Mouse (Mus musculus): ENCODE results near the gene Hip1. TPM values are rescaled to one million over a fixed set of nuclear protein-coding genes. Genes with fewer than 3 reads are reported as not detected.
"Not testable (repeated sequence)": the region's sequence is repeated elsewhere in the genome, so short reads cannot be mapped to it uniquely, and the experiment has no call there.

Hip1 gene
- total RNA-seq, 2 experiments from 2014 or later, result 41.2 to 41.4 TPM

GRCm38 (mm10) chr5:135497347-135497955, 47.5 kb downstream of the Hip1 start:
- H3K27ac ChIP-seq, result no peak overlapping the region
- no peak overlapping the region for H3K4me3 ChIP-seq
- TF ChIP-seq CTCF (conservative IDR thresholded peaks at IDR 0.05), result no peak
- no peak for DNase-seq (ENCODE audit: low spot score in 2 of 2)

DNA sequence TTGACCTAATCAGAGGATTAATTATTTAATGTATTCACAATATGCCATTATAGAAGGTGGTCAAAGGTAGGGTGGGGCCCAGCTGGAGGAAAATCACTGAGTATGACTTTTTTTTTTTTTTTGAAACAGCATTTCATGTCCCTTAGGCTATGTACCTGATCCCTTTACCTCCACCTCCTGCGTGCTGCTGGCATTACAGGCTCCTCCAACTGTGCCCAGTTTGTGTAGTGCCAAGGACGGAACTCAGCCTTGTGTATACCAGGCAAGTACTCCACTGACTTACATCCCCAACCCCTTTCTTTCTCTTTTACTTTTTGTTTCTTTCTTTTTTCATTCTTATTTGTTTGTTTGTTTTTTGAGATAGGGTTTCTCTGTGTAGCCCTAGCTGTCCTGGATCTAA, 48.4 kb downstream of the Hip1 start:
- Histone ChIP-seq H3K4me3 (no peak overlapping the region), H3K27ac (no peak overlapping the region)
- TF ChIP-seq CTCF (conservative IDR thresholded peaks at IDR 0.05), result no peak
- DNase-seq (ENCODE audit: low spot score in 2 of 2), result no peak

- 0 out of 2 replicates have a peak, but pooled peaks have one; percentile 2 for TF ChIP-seq CTCF (conservative IDR thresholded peaks at IDR 0.05)
- H3K27ac ChIP-seq, result no peak overlapping the region
- DNase-seq (ENCODE audit: low spot score in 2 of 2), result no peak
- no peak overlapping the region for H3K4me3 ChIP-seq
These were observed 49.4 kb downstream of the Hip1 start for GRCm38 (mm10) chr5:135495471-135495870.

GRCm38 (mm10) chr5:135494183-135494910, 50.6 kb downstream of the Hip1 start:
- peak in 1 of 2 experiments; percentile 27 for DNase-seq (ENCODE audit: low spot score in 2 of 2)
- peak; percentile 78 for TF ChIP-seq CTCF (conservative IDR thresholded peaks at IDR 0.05)
- no peak overlapping the region for H3K4me3 ChIP-seq
- no peak overlapping the region for H3K27ac ChIP-seq

DNA sequence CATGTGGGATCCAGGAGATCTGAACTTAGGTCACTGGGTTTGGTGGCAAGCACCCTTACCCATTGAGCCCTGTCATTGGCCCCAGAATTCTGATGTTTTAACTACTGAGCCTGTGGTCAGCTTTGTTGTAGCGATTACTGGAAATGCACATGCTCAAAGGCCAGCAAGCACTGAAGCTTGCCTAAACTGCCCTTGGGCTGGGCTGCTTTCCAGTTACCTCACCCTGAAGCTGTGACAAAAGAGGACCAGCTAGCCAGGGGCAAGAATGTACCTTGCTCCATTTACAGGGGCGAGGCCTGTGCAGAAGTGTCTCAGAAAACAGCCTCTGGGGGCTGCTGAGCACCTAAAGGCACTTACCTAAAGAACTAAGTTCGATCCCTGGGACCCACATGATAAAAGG, 51.8 kb downstream of the Hip1 start:
- DNase-seq (ENCODE audit: low spot score in 2 of 2), result no peak
- no peak overlapping the region for H3K27ac ChIP-seq
- H3K4me3 ChIP-seq, result no peak overlapping the region
- TF ChIP-seq CTCF (conservative IDR thresholded peaks at IDR 0.05), result no peak

DNA sequence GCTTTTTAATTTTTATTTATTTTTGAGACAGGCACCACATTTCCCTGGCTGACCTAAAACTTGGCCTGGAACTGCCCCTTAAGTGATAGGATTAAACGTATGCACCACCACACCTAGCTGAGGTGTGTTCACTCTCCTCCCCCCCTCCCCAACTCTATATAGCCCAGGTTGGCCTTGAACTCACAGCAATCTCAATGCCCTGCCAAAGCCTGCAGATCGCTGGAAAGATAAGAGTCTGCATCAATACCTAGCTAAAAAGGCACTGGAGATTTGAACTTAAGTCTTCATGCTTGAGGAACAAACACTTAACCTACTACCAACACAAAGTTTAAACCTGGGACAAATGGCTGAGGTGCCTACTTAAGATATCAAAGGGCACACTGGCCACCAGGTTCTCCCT, 52.8 kb downstream of the Hip1 start:
- DNase-seq (ENCODE audit: low spot score in 2 of 2), result no peak
- no peak for TF ChIP-seq CTCF (conservative IDR thresholded peaks at IDR 0.05)
- no peak overlapping the region for H3K27ac ChIP-seq
- H3K4me3 ChIP-seq, result no peak overlapping the region

DNA sequence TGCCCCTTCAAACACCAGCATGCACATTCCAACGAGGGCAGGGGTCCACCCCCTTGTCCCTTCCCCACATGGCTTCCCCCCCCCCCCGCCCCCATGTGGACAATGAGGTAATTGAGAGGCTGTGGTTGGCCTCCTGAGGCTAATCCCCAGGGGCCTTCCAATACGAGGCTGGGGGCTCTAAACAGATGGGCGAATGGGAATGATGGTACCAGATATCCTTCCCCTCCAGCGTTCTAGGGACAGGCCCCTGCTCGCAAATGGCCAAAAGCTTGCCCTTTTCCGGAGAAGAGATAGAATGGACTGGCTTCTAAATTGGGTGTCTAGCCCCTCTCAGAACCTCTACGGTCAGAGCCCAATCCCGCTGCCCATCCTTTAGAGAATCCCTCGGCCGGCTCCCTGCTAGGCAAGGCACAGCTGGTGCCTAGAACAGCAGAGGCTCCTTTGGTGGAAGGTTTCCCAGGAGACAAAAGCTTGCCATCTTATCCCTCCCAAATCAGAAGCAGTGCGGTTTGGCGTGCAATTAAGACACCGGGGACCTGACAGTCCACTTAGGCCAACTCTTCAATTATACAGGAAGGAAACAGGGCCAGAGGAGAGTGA, 55.1 kb downstream of the Hip1 start:
- peak overlapping the region; percentile 59 for H3K4me3 ChIP-seq
- H3K27ac ChIP-seq, result peak overlapping the region; percentile 82
- no peak for TF ChIP-seq CTCF (conservative IDR thresholded peaks at IDR 0.05)
- no peak for DNase-seq (ENCODE audit: low spot score in 2 of 2)

DNA sequence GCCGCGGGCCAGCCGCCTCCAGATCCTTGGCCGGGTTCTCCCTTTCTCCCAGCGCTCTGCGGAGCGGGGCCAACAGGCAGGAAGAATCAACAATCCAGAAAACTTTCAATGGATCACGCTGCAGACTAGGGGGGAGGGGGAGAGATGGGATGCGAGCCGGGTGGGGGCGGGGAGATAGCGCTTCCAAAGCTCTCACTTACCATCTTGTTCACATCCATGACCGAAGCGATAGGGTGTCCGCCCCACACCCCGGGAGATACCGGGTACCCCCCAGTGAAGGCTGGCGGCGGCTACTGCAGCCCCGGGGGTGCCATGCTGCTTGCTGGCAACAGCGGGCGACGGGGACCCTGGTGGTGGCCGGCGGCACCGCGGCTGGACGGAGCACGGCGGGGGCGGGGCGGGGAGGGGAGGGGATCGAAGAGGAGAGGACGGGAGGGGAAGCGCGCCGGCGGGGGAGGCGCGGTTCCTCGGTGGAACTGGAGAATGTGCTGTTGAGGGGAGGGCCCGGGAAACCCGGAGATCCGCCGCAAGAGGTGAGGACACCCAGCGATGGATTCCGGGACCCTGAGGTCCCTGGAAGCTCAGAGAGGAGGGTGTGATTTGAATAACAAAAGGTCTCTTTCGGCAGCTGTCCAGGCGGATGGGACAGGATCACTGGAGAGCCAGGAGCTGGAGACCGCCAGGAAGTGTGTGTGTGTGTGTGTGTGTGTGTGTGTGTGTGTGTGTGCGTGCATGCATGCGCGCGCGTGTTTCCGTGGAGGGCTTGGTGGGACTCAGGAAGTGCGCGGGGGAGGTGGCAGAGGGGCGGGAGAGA, 55.8 kb downstream of the Hip1 start:
- peak; percentile 73 for TF ChIP-seq CTCF (conservative IDR thresholded peaks at IDR 0.05)
- peak; percentile 55 to 58 for DNase-seq (ENCODE audit: low spot score in 2 of 2)
- Histone ChIP-seq H3K4me3 (peak overlapping the region; percentile 59), H3K27ac (peak overlapping the region; percentile 82)

GRCm38 (mm10) chr5:135488222-135488880, 56.6 kb downstream of the Hip1 start:
- H3K27ac ChIP-seq, result peak overlapping the region; percentile 82
- no peak for TF ChIP-seq CTCF (conservative IDR thresholded peaks at IDR 0.05)
- no peak for DNase-seq (ENCODE audit: low spot score in 2 of 2)
- peak overlapping the region; percentile 59 for H3K4me3 ChIP-seq

DNA sequence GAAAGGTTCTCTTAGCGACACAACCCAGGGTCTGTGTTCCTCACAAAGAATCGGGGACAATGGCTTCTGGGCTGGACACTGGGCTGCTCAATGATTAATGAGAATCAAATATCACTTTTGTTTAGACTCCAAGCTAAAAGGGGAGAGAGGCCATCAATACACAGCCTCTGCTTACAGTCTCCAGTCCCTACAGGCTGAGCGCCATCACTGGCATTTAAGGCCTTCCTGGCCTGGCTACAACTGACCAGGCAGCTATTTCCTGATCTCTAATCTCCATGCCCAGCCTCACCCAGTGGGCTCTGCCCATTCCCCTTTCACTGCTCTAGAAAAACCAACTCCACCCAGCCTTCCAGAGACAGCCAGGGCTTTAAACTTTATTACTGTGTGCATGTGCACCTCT, 59.6 kb downstream of the Hip1 start:
- Histone ChIP-seq H3K4me3 (no peak overlapping the region), H3K27ac (no peak overlapping the region)
- DNase-seq (ENCODE audit: low spot score in 2 of 2), result no peak
- TF ChIP-seq CTCF (conservative IDR thresholded peaks at IDR 0.05), result no peak

GRCm38 (mm10) chr5:135483865-135484264, 61.1 kb downstream of the Hip1 start:
- DNase-seq (ENCODE audit: low spot score in 2 of 2); H3K27ac ChIP-seq: not testable (repeated sequence)

GRCm38 (mm10) chr5:135478877-135479600, 65.9 kb downstream of the Hip1 start:
- no peak overlapping the region for H3K4me3 ChIP-seq
- no peak overlapping the region for H3K27ac ChIP-seq
- DNase-seq (ENCODE audit: low spot score in 2 of 2), result no peak
- no peak for TF ChIP-seq CTCF (conservative IDR thresholded peaks at IDR 0.05)

More at GRCm38 (mm10) chr5:135483865-135484264, 61.1 kb downstream of the Hip1 start:
- H3K4me3 ChIP-seq, result not testable (repeated sequence)
